Mouse (Mus musculus) liver, embryonic 14.5 days (tissue): ENCODE data around the gene Egfem1. TPM values are rescaled to one million over a fixed set of nuclear protein-coding genes. Genes with fewer than 3 reads are reported as not detected.

Experiments used
- ATAC-seq: fragments of 200-750 bp; cut with Nextera tagmentation; 2 replicates; pipeline ENCODE4 v1.8.0; 2017; ENCODE audit warnings: moderate number of reproducible peaks, mild to moderate bottlenecking, moderate library complexity; ENCODE audit not compliant: insufficient read depth
- DNase-seq, 3 experiments: peaks; one replicate each; pipeline ENCODE4 v3.0.0-alpha.2; 2012 to 2013; ENCODE audit warnings: low read depth in 3 of 3, low spot score in 3 of 3
- H3K27ac ChIP-seq: fragments of 300-500 bp; sonication (generic); 2 replicates; pipeline ENCODE4 v1.5.1; 2014; ENCODE audit warnings: moderate library complexity, mild to moderate bottlenecking, control low read depth, inconsistent platforms
- H3K27me3 ChIP-seq: fragments of 300-500 bp; sonication (generic); 2 replicates; pipeline ENCODE4 v1.6.1; 2014; ENCODE audit warnings: mild to moderate bottlenecking, low read length, moderate library complexity; ENCODE audit not compliant: control insufficient read depth, insufficient read depth
- H3K36me3 ChIP-seq: fragments of 300-500 bp; sonication (generic); replicated peaks from 2 replicates; pipeline ENCODE4 v1.6.1; 2014; ENCODE audit warnings: low read depth; ENCODE audit not compliant: control insufficient read depth, insufficient read depth
- H3K4me1 ChIP-seq, 2 experiments: fragments of 200-500 bp in 1 of 2; fragments of 300-500 bp in 1 of 2; sonication (generic) in 1 of 2; replicated peaks; 2 replicates each; pipeline ENCODE4 v1.6.1; 2012 to 2014; ENCODE audit warnings: antibody characterized with exemption in 1 of 2, inconsistent platforms in 1 of 2, low read length in 1 of 2; ENCODE audit not compliant: control insufficient read depth in 2 of 2, insufficient read depth in 2 of 2
- H3K4me2 ChIP-seq: fragments of 300-500 bp; sonication (generic); 2 replicates; pipeline ENCODE4 v1.6.1; 2014; ENCODE audit warnings: low read depth, mild to moderate bottlenecking, control low read depth, moderate library complexity
- H3K4me3 ChIP-seq, 2 experiments: fragments of 200-500 bp in 1 of 2; fragments of 300-500 bp in 1 of 2; sonication (generic) in 1 of 2; 2 replicates each; pipeline ENCODE4 v1.5.1; 2012 to 2014; ENCODE audit warnings: low read depth in 2 of 2, low read length in 2 of 2, mild to moderate bottlenecking in 2 of 2, control low read depth in 1 of 2, inconsistent platforms in 1 of 2, moderate library complexity in 1 of 2; ENCODE audit not compliant: insufficient read depth in 1 of 2
- H3K9ac ChIP-seq: fragments of 300-500 bp; sonication (generic); replicated peaks from 2 replicates; pipeline ENCODE4 v1.6.1; 2014; ENCODE audit warnings: mild to moderate bottlenecking, control low read depth, moderate library complexity
- H3K9me3 ChIP-seq: fragments of 300-500 bp; sonication (generic); 2 replicates; pipeline ENCODE4 v1.6.1; 2016; ENCODE audit warnings: low read length, mixed read lengths; ENCODE audit not compliant: control insufficient read depth
- CTCF ChIP-seq: IDR thresholded peaks from 2 replicates; pipeline ENCODE4 v1.5.1; 2016; ENCODE audit warnings: antibody characterized with exemption, low read depth, control low read depth
- EP300 ChIP-seq: IDR thresholded peaks from 2 replicates; pipeline ENCODE4 v1.6.1; 2016; ENCODE audit warnings: antibody characterized with exemption, low read depth
- WGBS: fragments of 180-500 bp; shearing (Covaris S2); extraction: QIAGEN DNeasy Blood & Tissue Kit; methylation state at CpG from one replicate; pipeline ENCODE4 v1.1.7; 2014; ENCODE audit not compliant: insufficient replicate concordance; 5-methylcytosine and 5-hydroxymethylcytosine counted together
- polyA plus RNA-seq, 2 experiments: library from polyadenylated mRNA; depleted of rRNA in 1 of 2; stranded (reverse) in 1 of 2; unstranded in 1 of 2; fragments of >200 nt; fragmentation: Nextera tagmentation in 1 of 2; extraction: Ambion mirVana in 1 of 2; gene quantifications; 2 replicates each; pipeline versions ENCODE4 v1.2.1 to v1.2.3; 2012 to 2014

Egfem1 gene
- polyA plus RNA-seq, 2 experiments, result 0.12 to 0.36 TPM

DNA sequence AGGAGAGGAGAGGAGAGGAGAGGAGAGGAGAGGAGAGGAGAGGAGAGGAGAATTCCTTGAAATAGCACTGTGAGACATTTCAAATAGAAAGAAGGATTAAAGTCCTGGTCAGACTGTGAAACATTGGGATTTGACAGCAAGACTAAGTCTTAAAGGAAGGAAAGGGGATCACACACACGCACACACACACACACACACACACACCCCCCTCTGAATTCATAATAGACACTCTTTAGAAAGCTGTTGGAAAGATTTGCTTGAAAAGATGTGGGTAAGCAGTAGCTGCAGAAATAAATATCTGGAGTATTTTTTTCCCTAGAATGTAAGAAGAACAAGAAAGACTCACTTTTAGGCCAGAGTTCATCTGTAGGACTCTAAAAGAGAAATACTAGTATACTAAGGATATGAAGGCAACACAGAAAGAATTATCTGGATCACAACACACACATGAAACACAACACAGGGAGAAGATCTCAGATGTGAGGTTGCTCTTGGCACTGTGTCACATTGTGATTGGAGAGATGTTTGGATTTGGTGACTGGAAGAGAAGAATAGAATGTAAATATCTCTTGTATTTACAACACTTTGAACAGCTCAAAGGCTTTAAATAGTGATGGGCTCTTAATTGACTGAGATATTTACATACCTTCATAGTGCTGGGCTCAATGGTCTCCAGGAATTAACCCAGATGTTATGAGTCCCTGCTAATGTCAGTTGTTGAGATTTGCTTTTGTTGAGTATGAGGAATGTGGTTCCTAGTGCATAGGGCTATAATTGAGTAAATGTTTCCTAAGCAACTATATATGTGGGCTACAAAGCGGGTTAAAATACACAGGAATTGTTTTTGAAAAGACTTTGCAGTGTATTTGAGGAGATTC is 50.5 kb downstream of the Egfem1 start:
- Histone ChIP-seq H3K36me3 (no peaks in the 10 kb centered on the region), H3K27me3 (no peaks in the 10 kb centered on the region), H3K9me3 (no peaks in the 10 kb centered on the region), H3K4me1 (no peaks in the 10 kb centered on the region), H3K9ac (no peak overlapping the region), H3K27ac (no peak overlapping the region), H3K4me3 (no peak overlapping the region), H3K4me2 (no peak overlapping the region)
- DNase-seq, result no peak
- TF ChIP-seq CTCF, result no peak
- TF ChIP-seq EP300, result no peak
- 52% methylated on average over 2 of the region's 2 CpGs for WGBS
- ATAC-seq, result no peak

DNA sequence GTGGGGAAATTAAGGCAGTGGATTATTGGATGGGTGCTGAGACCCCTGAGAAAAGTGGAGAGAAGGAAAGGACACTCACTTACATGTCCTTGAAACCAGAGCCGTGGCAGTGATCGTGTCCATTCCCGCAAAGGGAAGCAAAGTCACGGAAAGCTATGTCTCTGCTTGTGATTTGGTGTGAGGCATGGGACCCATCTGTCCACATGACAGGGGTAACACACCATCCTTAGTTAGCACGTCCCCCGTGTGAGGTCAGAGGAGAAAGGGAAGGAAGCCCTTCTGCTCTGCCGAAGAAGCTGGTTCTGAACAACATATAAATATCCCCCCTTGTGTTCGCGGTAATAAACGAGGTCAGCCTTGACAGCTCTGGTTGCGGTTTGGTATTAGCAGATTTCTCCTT is 52.7 kb downstream of the Egfem1 start:
- H3K4me2 ChIP-seq, result no peak overlapping the region
- no peak for ATAC-seq
- 37% methylated on average over 11 of the region's 11 CpGs for WGBS
- no peak overlapping the region for H3K4me3 ChIP-seq
- no peak overlapping the region for H3K27ac ChIP-seq
- H3K4me1 ChIP-seq, result no peaks in the 10 kb centered on the region
- H3K9ac ChIP-seq, result no peak overlapping the region
- no peaks in the 10 kb centered on the region for H3K27me3 ChIP-seq
- no peak for TF ChIP-seq EP300
- no peak for TF ChIP-seq CTCF
- H3K9me3 ChIP-seq, result no peaks in the 10 kb centered on the region
- no peaks in the 10 kb centered on the region for H3K36me3 ChIP-seq
- DNase-seq, result no peak

DNA sequence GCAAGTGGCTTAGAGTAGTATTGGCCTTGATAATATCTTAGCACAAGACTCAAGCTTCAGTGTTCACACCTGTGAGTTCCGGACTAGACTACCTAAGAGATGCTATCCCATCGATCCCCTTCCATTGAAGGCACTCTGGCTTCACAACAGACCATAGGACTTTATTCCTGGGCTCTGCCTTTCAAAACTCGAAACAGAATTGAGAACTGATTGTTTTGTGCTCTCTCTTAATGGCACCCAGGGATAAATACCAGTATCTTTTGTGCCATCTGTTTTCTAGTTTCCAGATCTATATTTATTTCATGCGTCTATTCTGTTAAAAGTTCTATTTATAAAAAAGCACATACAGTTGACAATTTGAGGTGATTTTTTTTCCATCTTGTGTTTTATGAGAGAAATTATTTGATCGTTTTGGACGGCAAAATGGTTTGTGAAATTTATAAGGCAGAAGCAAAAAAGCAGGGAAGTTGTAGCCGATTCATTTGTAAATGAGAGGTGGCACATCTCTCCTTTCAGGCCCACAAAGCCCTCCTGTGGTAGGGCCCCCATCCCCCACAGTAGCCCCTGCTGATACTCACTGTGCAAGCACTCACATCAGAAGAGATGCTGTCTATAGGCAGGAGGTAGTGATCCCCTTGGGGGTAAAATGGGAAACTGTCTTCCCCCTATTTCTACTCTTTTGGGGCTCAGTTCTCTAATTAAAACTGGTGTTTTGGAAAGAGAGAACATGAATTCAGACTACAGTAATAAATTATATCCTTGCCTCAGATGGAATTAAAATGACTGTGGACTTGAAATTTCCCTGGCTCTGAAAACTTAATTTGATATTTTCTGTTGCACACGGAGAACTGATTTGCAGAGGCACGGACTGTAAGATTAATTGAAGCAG is 53.6 kb downstream of the Egfem1 start:
- Histone ChIP-seq H3K9ac (no peak overlapping the region), H3K4me2 (no peak overlapping the region), H3K27me3 (no peaks in the 10 kb centered on the region), H3K27ac (no peak overlapping the region), H3K4me1 (no peaks in the 10 kb centered on the region), H3K4me3 (no peak overlapping the region), H3K36me3 (no peaks in the 10 kb centered on the region), H3K9me3 (no peaks in the 10 kb centered on the region)
- no peak for TF ChIP-seq CTCF
- TF ChIP-seq EP300, result no peak
- WGBS, result 37% methylated on average over 9 of the region's 9 CpGs
- ATAC-seq (no peak), DNase-seq (no peak)

DNA sequence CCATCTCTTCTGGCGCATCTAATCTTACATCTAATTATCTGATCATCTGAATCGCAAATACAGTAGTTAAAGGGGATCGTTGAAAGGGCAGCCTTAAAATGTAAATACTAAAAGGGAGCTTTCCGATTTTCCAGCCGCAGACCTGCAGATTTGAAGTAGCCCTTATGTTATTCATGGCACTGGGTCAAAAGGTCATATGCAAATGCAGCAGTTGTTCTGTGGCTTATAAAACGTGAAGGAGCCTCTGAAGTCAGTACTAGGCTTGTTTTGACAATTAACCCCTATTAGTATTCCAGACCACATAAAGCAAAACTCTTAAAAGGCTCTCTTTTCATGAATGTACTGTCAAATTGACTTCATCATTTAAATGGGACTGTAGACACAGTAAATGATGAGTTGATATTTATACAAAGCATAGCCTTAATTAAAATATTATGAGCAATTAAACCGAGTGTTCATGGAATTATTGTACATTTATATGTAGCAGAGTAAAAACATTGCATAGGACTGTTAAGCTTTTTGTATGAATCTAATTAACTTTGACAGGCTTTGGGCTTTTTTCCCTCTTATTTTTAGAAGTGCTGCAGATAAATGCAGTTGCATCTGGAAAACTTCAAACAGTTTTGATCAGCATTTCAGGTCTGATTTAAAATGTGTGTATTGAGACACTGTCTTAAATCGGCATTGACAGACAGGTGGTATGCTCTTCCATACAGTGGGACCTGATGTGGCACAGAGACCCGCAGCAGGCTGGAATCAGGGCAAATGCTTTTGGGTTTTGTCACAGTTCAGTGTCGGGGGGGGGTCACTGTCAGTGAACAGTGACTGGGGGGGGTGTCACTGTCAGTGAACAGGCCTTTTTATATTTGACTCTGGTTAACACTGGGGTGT is 54.5 kb downstream of the Egfem1 start:
- no peak for DNase-seq
- 33% methylated on average over 10 of the region's 10 CpGs for WGBS

More for the DNA sequence above, 54.5 kb downstream of the Egfem1 start:
- Histone ChIP-seq H3K4me2 (no peak overlapping the region), H3K27ac (no peak overlapping the region), H3K27me3 (no peaks in the 10 kb centered on the region), H3K36me3 (no peaks in the 10 kb centered on the region), H3K4me1 (no peaks in the 10 kb centered on the region), H3K9ac (no peak overlapping the region), H3K9me3 (no peaks in the 10 kb centered on the region), H3K4me3 (no peak overlapping the region)
- TF ChIP-seq EP300 (no peak), CTCF (no peak)
- ATAC-seq, result no peak
